Mouse (Mus musculus) neural tube, embryonic 10.5 days (tissue): ENCODE measurements around the gene Pip4k2a.
A peak's percentile ranks its signal among the peaks of the same experiment; 100 is the strongest.
"Not testable (repeated sequence)": the region's sequence is repeated elsewhere in the genome, so short reads cannot be mapped to it uniquely, and the experiment has no call there.

Source experiments
- DNase-seq: peaks from one replicate; pipeline ENCODE4 v3.0.0-alpha.2; 2017; ENCODE audit warnings: low spot score; ENCODE audit errors: extremely low spot score

Pip4k2a gene

DNA sequence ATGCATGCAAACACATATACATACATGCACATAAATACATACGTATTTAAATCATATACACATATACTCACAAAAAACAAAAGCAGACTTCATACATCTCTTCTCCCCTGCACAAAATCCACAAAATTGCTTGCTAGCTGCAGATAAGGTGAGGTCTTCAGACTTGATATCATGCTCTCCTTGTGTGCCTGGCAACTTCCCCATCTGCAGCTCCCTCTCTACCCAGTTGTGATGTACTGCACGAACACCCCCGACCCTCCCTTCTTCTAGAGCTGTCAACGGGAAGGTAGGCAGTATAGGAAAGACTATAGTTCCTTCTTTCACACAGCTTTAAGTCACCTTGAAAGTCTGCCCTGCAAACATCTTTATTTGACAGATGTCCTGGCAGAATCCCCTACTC lies 96.8 kb downstream of the Pip4k2a start:
- DNase-seq: no peak

DNA sequence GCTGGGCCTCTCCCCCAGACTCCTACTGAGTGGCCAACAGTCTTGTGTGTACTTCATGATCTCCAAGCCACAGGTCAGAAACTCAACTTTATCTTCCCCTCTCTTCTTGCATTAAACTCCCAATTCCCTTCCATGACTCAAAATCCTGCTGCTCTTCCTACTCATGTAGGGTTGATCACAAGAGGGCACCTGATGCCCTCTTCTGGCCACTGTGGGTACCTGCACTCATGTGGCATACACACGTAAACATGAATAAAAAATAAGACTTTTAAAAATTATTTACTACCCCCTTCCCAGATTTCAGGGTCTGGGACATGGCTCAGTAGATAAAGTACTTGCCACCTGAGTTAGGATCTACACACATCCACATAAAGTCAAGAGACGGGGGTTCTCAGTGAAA lies 97.3 kb downstream of the Pip4k2a start:
- no peak for DNase-seq

DNA sequence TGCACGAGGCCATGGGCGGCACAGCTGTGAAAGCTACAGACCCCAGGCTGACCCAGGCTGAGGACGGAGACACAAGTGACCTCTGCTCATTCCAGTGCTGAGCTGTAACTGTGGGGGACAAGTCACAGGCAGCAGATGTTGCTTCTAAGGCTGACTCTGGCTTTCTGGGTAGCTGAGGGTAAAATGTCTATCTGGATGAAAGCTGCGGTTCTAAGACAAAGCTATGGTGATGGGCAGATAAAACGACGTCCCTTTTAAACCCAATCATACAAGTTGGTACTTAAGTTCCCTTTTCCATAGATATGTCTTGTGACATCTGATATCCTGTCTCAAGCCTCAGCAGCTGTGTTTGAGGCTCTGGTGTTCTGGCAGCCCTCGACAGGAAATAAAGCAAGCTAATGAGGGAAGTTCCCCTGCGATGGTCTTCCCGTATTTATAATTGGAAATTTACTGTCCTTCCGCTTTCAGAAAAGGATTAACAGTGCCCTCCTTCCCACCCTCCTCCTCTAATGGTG lies 100.1 kb downstream of the Pip4k2a start:
- no peak for DNase-seq

DNA sequence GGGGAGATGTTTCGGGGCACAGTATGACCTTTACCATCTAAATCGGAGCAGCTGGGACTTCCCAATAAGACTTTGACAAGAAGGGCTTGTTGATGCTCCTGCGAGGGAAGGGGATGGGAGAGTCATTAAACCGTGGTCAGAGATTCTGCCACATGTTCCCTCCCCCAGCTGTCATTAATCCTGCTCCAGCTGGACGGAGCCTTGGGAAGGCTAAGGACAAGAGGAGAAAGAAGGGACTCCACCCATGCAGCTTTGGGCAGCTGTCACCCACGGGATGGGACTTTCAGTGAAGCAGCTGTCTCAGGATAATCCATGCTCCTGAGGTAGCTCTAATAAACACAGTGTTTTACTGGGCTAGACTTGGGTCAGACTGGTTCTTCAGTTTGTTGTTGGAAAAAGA lies 101.9 kb downstream of the Pip4k2a start:
- peak; percentile 37 for DNase-seq

DNA sequence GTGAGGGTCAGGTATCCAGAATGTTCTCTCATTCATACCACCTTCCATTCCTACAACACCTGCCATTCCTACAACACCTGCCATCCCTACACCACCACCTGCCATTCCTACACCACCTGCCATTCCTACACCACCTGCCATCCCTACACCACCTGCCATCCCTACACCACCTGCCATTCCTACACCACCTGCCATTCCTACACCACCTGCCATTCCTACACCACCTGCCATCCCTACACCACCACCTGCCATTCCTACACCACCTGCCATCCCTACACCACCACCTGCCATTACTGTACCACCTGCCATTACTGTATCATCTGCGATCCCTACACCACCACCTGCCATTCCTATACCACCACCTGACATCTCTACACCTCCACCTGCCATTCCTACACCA lies 104.6 kb downstream of the Pip4k2a start:
- DNase-seq: not testable (repeated sequence)

DNA sequence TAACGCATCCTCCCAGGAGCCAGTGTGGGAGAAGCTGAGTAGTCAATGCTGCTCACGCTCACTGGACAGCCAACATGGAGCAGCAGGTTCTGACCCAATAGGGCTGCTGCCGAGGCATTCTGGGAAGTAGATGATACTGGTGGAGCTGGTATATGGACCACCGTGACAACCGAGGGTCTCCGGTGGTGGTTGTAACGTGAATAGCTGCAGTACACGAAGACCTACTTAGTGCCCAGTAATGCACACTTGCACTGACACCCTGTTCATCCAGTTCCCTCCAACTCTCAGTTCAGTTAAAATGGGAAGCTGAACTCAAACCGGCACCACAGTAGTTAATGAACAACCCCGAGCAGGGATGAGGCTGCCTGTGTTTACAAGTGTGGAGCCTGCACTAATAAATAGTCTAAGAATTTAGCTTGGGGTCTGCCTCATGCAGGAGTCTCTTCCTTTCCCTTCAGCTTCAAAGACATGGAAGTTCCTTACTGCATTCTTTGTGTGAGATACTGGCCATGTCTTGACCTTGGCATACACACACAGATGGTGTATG lies 105.9 kb downstream of the Pip4k2a start:
- no peak for DNase-seq

DNA sequence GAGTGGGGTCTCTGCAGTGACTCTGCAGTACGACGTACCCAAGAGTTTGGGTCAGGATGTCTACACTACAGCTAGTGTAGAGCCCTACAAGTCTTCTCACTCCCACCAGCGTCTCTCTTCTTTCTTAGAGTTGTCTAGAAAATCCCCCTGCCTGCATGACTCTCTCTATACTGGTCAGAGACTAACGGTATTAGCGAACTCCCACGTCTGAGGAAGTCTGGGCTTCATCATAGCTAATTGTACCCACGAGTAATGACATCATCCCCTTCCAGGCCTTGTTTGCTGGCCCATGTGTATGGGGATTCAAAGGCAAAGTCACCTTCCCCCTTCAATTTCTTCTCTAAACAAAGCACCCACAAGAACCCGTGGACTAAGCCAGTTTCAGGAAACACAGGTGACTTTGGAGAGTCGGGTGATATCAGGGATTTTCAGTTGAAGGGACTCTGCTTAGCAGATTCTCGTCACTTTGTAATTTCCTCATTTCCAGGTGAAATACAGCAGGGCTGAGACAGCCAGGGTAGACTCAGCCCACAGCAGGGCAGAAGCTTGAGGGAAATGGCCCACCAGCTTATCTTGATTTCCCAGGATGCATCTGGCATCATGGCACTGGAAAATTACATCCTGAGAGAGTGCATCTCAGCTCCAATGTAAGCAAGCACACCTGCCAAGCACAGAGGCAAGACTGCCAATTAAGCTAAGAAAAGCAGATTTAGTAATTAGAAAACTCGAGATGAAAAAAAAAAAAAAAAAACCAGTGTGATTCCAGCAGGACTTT lies 107.5 kb downstream of the Pip4k2a start:
- DNase-seq: no peak

DNA sequence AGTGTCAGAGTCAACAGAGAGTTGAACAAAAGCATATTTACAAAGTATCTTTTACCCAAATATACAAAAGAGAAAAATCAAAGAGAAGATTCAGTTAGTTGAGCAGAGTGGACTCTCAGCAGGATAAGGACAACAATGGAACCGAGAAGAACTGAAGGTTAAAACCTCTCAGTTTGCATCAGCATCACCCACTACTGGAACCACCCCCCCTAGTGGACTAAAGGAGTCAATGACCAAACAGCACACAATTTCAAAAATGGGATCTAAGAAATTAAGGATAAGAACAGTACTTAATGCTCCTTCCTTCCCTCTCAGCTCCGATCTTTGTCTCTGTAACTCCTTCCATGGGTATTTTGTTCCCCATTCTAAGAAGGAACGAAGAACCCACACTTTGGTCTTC lies 113.6 kb downstream of the Pip4k2a start:
- no peak for DNase-seq

DNA sequence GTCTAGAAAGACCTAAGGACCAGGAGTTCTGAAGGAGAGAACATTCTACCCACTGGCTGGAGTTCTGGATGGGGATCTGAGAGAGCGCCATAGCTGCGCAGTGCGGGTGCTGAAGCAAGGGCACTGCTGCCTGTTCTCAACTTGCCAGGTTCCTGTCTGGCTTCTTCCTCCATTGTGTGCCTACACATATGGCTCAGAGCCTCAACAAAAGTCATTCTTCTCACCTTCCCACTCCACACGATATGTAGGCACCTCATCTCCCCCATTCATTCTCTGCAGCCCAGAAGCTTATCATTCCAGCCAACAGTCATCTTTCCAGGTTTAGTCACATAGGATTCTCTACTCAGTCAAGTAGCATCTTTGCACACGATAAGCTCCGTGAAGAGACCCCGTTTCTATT lies 123.3 kb downstream of the Pip4k2a start:
- DNase-seq: no peak

DNA sequence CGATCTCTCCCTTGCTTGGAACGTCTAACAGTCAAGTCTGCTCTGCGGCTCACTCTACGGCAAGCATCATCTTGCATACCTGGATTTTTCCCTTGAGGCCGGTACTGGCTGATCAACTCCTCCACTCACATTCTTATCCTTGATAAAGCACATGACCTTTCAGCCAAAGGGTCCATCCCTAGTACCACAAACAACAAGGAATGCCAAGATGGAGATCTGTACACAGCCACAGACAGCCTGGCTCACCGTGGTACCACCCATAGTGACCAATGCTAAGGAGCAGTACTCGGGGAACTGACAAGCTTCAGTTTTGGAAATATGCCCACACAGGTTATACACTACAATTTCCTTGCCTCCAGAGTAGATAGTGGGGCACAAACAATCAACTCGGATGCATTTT lies 123.9 kb downstream of the Pip4k2a start:
- DNase-seq: no peak

DNA sequence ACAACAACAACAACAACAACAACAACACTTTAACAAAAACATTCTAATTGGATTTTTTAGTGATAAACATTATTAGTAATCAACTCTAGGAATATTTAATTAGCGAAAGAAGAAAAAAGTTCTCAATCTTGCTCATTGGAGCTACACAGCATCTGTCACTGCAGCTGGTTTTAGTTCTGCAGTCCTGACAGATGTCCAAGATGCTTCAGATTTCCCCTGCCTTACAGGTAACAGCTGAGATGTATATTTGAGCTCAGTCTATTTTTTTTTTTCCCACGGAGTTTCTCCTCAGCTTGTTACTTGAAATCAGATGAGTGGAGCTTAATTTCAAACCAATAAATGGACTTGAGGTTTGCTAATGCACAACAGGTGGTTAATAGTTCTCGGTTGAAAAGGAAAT lies 124.5 kb downstream of the Pip4k2a start:
- no peak for DNase-seq

DNA sequence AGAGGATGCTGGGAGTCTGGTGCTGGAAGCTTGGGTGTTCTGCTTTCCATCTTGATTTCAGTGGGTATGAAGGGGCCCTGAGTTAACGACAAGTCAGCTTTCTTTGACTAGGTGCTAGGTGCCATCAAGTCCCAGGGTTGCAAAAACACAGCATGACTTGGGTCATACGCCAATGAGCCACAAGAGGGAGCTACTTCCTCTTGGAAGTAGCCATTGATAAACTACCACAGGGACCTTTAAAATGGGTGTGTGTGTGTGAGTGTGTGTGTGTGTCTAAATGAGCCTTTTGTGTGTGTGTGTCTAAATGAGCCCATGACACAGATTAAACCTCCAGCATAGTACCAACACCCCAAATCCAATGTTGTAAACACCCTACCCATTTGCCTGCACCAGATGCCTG lies 125.1 kb downstream of the Pip4k2a start:
- peak; percentile 68 for DNase-seq

DNA sequence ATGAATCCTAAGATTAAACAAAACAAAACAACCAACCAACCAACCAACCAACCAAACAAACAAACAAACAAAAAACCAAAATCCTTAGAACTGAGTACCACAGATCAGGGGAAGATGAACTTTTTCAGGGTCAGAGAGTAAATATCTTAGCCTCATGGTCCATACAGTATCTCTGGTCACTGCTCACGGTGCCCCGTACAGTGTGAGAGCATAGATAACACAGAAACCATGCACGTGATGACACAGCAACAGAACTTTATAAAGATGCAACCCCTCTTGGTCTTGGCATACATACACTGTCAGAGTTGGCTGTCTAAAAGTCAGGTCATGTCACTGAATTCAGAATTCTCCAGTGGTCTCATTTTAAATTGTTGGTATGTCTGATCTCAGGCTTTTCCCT lies 126.8 kb downstream of the Pip4k2a start:
- no peak for DNase-seq

DNA sequence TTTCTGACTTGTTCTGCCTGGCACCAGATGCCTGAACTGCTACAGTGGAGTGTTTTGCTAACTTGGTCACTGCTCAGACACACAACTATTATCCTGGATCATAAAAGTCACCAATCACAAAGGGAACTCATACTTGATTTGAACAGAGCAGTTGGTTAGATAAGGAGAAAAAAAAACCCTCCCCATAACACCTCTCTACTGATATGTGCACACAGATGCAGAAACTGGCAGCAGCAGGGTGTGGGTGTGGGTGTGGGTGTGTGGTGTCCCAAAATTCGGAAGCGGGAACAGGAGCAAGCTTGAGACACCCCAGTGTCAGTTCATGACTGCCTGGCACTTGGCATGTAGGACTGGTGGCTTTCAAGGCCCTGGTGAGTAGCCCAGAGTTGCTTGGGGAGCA lies 130.9 kb downstream of the Pip4k2a start:
- DNase-seq: no peak

DNA sequence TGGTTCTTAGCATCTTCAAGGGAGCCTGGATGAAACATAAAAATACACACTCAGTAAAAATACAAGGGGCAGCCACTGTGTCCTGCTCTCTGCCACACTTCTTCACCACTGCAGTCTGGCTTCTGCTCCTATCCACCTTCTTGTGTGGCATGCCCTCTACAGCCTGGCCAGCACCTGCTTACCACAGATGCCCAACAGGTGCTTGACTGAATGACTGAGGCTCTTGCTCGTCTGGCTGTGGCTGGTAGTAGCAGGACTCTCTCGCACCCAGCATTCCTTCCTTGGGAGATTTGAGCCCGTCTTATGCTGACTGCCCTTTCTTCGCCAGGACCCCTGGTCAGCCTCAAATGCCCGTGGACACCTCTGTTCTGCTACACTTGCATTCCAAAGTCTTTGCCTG lies 133.2 kb downstream of the Pip4k2a start:
- no peak for DNase-seq

DNA sequence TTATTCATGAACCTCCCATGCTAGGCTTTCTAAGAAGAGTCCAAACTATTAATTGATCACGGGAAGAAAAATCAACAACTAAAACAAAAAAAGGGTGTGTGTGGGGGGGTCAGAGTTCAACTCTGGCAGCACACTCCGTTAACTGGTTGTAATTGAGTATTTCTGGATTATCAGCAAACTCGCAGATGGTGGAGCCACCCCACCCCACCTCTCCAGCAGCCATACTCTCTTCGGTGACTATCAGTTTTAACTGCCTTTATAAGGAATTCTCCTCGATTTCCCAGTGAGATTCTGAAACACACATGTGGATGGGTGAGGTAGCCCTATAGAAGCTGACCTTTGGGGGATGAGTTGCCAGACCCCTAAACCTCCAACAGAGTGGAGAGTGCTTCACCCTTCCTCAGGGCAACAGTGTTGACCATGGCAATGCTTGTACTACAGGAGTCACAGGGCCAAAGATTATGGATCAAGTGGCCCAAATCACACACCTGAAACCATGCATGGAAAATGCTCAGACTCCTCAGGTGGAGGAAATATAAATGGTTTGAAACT lies 136.2 kb downstream of the Pip4k2a start:
- DNase-seq: no peak

DNA sequence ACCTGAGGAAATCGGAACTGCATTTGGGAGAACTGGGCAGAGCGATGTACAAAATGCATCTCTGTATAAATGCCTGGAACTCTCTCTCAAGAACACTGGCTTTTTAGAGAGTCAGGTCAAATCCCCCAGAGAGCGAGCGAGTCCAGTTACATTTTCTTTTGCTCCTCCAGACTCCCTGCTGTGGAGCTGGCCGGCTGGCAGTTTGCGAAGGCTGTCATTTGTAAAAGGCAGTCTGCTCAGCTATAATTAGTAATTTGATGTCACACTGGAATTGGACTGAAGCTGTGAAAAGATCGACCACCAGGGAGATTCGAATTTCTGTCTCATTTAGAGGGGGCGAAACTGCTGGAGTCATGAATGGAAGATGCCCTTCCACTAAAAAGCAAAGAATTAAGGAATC lies 137.2 kb downstream of the Pip4k2a start:
- no peak for DNase-seq

DNA sequence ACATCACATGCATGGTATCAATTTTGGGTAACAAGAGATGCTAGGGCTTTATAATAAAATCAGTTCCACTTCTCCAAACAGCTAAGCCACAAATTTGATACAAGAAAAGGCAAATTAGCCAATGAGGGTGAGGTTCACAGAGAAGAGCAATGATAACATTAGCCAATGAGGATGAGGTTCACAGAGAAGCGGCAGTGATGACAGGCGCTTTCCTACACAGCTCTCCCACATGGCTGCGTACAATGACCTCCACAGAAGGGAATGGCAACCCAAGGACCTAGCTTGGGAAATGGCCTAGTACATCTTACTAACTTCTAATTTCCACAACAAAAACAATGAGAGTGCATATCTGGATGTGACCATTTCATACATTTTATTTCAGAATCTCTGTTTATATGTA lies 140.0 kb downstream of the Pip4k2a start:
- no peak for DNase-seq

DNA sequence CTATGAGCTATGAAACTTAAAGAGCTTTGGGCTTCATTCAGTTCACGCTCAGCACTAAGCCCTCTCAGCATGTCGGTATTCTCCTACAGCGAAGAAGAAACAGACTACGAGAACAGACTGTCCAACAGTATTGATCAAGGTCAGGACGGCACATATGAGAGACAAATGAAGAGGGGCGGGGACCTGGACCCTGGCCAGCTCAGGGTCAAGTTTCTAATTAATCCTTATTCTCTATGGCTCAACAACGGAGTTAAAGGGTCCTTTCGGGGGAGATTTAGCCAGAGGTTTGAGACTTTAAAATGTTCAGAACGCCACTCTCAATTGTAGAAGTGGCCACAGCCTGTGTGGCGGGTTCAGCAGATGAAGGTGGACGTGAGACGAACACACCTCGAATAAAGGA lies 141.5 kb downstream of the Pip4k2a start:
- no peak for DNase-seq

DNA sequence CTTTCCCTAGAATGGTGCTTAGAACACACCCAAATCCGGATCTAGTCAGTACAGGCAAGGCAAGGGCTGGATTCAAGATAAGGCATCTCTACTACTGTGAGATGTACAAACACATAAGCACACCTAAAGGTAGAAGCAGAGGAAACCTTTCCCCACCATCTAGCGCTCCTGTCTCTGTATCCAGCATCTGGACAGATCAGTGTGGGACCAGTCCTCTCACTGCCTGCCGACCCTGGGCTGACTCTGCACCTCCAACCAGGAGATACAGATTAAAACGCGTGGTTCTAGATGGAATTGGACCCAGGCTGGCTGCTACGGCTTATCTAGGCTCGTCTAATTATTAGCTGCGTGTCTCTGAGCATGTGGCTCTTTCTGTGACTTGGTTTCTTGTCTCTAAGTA lies 142.7 kb downstream of the Pip4k2a start:
- DNase-seq: no peak

DNA sequence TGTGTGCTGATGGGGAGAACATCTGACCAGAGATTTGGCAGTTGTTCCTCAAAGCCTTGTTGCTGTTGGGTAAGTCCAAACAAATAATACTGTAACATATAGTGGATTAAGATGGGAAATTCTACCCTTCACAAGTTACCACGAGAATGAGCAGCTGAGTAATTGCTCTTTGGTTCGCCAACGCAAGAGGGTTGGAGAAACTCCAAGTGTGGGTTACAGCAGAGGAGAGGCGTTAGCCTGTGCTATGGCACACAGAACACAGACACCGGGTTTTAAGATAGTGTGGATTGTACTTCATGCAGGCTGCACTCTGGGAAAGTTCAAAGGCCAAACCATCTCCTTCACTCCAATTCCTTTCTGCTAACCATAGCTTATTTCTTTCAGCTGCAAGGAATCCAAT lies 144.6 kb downstream of the Pip4k2a start:
- DNase-seq: no peak

DNA sequence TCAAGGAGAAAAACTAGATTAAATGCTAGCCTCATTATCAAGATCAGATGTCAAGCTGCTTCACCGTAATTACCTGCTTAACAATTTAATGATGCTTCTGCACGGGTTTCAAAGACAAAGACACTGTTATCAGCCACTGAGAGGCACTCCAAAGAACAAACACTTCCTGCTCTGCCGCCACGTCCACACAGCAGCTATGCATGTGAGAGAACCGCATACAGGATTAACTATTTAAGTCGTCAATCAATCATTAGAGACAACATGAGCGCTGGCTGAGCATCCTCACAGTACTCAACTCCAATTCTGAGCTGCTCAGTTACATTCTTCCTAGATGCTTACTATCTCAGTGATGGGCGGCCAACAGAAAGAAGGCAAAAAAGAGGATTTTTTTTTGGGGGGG lies 147.3 kb downstream of the Pip4k2a start:
- DNase-seq: no peak

DNA sequence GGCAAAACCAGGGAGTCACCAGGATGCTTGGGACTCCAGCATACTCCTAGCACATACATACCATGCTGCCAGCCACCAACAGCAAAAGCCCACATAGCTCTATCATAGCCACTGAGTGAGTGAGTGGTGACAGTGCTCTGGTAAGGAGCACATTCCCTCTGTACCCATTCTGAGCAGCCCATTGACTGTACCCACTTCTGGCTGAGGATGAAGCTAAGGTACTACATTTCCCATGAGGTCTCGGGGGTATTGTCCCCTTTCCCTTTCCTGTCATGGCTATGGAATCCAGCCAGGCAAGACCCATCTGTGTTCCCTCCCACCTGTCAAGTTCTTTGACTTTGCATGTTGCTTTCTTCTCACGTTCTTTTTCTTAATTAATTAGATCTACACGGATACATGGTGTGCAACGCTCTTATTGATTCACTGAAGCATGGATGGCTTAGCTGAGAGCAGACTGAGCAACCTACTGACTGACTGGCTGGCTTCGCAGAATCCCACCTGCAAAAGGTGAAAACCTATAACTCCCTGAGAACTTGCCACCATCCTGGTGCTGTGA lies 149.8 kb downstream of the Pip4k2a start:
- DNase-seq: no peak
